Mouse (Mus musculus) olfactory bulb, adult 2 months (tissue): ENCODE measurements around the gene Med12l.

ENCODE experiments used
- CTCF ChIP-seq: fragments of 200-500 bp; IDR thresholded peaks from 2 replicates; pipeline ENCODE4 v1.5.1; 2012; ENCODE audit warnings: low read depth, mild to moderate bottlenecking, low read length, moderate library complexity; ENCODE audit not compliant: insufficient read depth
- POLR2A ChIP-seq: fragments of 200-500 bp; IDR thresholded peaks from 2 replicates; pipeline ENCODE4 v1.6.1; 2012; ENCODE audit warnings: mild to moderate bottlenecking, low read depth, low read length, moderate library complexity; ENCODE audit not compliant: insufficient read depth

- TF ChIP-seq POLR2A: no peak
- no peak for TF ChIP-seq CTCF
Observed at GRCm38 (mm10) chr3:59194938-59195337, 189.3 kb downstream of the Med12l start, which contains the start of gene Gpr87.
